Mouse (Mus musculus) erythroblast, adult 5-6 weeks (primary cell): ENCODE measurements around the gene Atp6v1b1. TPM values are rescaled to one million over a fixed set of nuclear protein-coding genes. Genes with fewer than 3 reads are reported as not detected.

ENCODE experiments used
- ATAC-seq: replicated peaks from 2 replicates; pipeline ENCODE4 v1.8.0; 2016; ENCODE audit warnings: moderate number of reproducible peaks, mild to moderate bottlenecking, moderate TSS enrichment, inconsistent platforms; ENCODE audit not compliant: poor library complexity, low FRiP score, severe bottlenecking
- total RNA-seq, 2 experiments: library from RNA; stranded (forward) in 1 of 2; stranded (reverse) in 1 of 2; fragments of 150-400 nt in 1 of 2; fragments of 200-764, 138-1000 nt in 1 of 2; gene quantifications; 2 replicates each; pipeline versions ENCODE4 v1.2.3 to v1.2.4; 2015 to 2017; ENCODE audit warnings: low replicate concordance in 2 of 2

The Atp6v1b1 gene
- total RNA-seq (2015; ENCODE audit: low replicate concordance), result not detected in 2 replicates
- not detected in 2 replicates for total RNA-seq (2017; ENCODE audit: low replicate concordance)

- no peak for ATAC-seq
These were observed at the start of gene Atp6v1b1 for GRCm38 (mm10) chr6:83742761-83743160. Gene Atp6v1b1 (plus strand): TSS chr6:83742990.

GRCm38 (mm10) chr6:83693835-83694234 is 49.0 kb upstream of the Atp6v1b1 start:
- peak; percentile 48; the same call in 1 of the 2 replicates for ATAC-seq

- ATAC-seq, result no peak
These were observed 47.1 kb upstream of the Atp6v1b1 start for GRCm38 (mm10) chr6:83695731-83696130.

- no peak for ATAC-seq
These were observed 46.1 kb upstream of the Atp6v1b1 start for GRCm38 (mm10) chr6:83696684-83697083.

- ATAC-seq, result no peak
These were observed 44.9 kb upstream of the Atp6v1b1 start for GRCm38 (mm10) chr6:83697932-83698331.

- no peak for ATAC-seq
These were observed 42.8 kb upstream of the Atp6v1b1 start for GRCm38 (mm10) chr6:83699971-83700370.

- no peak for ATAC-seq
These were observed 41.8 kb upstream of the Atp6v1b1 start for GRCm38 (mm10) chr6:83701001-83701400.

- no peak for ATAC-seq
These were observed 40.4 kb upstream of the Atp6v1b1 start for GRCm38 (mm10) chr6:83702146-83702999.

- ATAC-seq, result no peak
These were observed 39.6 kb upstream of the Atp6v1b1 start for GRCm38 (mm10) chr6:83703000-83703721.

- ATAC-seq, result no peak
These were observed 39.1 kb upstream of the Atp6v1b1 start for GRCm38 (mm10) chr6:83703722-83704078.

- no peak for ATAC-seq
These were observed 38.5 kb upstream of the Atp6v1b1 start for GRCm38 (mm10) chr6:83704294-83704693.

- no peak for ATAC-seq
These were observed 38.1 kb upstream of the Atp6v1b1 start for GRCm38 (mm10) chr6:83704701-83705100.

- no peak for ATAC-seq
These were observed 34.9 kb upstream of the Atp6v1b1 start for GRCm38 (mm10) chr6:83707738-83708510.

GRCm38 (mm10) chr6:83710361-83711066 is 32.3 kb upstream of the Atp6v1b1 start:
- ATAC-seq, result no peak

GRCm38 (mm10) chr6:83711067-83711675 is 31.6 kb upstream of the Atp6v1b1 start, which contains the start of gene Vax2:
Gene Vax2 (plus strand): TSS chr6:83711264.
- ATAC-seq, result no peak

GRCm38 (mm10) chr6:83711725-83712475 is 30.9 kb upstream of the Atp6v1b1 start:
- no peak for ATAC-seq

GRCm38 (mm10) chr6:83713271-83714136 is 29.3 kb upstream of the Atp6v1b1 start:
- no peak for ATAC-seq
